Mouse (Mus musculus) thymus, postnatal 25 days (tissue): ENCODE results near the gene Rxrb.
A peak's percentile ranks its signal among the peaks of the same experiment; 100 is the strongest.

ENCODE experiments used
- DNase-seq: peaks from one replicate; pipeline ENCODE4 v3.0.0; 2022

Rxrb gene

DNA sequence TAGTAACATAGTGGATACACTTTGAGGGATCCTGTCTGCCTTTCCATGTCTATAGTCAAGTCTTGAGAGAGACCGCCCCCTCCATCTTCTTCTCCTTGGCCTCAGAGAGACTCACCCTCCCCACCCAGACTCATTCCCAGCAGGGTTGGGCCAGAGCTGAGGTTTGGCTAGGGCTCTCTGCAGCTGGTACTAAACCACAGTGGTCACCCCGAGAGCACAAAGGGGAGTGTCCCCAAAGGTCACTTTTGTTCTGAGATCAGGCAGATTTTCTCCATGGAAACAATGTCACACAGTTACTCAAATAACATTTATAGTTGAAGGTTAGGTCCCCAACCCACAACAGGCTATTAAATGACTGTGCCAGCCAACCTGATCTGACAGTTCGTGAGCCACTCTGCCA lies 37.3 kb downstream of the Rxrb start:
- DNase-seq, result no peak

DNA sequence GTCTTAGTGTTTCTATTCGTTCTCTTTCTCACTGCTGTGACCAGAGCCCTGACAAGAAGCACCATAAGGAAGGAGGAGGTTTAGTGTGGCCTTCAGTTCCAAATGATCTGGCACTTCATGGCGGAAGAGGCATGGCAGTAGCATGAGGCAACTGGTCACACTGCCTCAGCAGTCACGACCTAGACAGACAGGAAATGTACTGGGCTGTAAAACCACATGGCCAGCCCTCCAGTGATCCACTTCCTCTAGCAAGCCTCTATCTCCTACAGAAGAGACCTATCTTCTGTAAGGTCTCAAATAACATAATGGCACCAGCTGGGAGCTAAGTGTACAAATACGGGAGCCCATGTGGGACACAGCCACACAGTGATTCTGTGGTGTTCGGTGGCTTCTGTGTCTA lies 40.5 kb downstream of the Rxrb start:
- DNase-seq, result no peak

DNA sequence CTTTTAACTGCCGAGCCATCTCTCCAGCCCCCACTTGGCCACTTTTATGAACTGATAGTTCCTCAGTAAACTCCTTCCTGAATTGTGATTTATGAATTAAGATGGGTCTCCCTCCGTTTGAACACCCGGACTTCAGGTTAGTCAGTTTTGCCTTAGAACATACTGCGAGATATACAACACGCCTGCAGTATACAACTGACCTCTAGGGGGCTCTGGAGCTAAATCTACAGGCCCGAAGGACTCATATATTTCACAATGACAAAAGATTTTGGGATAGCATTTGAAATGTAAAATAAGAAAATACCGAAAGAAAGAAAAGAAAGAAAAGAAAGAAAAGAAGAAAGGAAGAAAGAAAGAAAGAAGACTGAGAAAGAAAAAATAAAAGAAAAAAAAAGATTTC lies 43.7 kb downstream of the Rxrb start:
- peak; percentile 82 for DNase-seq

DNA sequence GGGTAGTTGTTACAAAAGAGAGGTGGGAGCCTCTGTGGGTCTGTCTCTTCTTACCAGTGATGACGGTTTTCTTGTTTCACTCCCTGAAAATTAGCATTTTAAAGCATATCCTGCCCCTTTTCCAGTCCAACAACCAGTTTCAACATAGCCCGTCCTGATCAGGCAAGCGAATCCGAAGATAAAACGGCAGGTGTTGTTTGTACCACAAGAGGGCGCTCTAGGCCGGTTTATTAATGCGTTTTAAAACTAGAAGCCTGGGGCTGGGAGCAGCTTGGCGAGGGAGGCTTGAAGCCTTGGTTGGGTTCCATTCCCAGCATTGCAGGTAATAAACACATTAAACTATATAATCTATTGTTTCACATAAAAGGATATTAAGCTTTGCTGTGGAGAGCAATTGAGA lies 45.9 kb downstream of the Rxrb start:
- DNase-seq, result peak; percentile 70

DNA sequence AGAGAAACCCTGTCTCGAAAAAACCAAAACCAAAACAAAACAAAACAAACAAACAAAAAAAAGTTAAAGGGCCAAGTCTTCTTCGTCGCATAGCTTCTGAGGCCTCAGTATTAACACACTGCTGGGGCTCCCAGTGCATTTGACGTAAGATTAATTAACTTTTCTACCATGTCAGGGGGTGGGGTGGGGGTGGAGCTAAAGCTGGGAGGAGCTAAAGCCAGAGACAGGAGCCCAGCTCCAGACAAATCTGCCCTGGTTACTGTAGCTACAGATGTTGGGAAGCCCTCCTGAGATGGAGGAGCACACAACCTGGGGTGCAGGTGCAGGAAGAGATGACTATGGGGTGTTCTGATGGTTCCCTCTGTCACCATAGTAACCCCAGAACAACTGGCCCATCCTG lies 46.5 kb downstream of the Rxrb start:
- DNase-seq, result no peak

DNA sequence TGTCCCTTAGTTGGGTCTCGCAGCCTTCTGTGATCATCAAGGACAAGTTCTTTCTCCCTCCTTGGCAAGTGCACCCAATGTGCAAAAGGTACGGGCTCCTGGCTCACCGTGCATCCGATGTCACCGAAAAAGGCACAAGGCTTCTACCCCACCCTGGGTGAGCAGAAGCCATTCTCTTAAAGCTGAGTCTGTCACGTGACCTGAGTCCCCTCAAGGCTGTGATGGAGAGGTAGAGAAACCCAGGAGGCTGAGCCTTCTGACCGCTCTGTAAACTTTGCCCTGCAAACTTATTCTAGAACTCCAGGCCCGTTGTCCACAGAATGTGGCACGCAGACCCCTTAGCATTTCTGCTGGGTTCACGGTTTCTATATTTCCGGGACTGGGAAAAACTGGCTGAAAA lies 47.4 kb downstream of the Rxrb start:
- DNase-seq, result no peak

DNA sequence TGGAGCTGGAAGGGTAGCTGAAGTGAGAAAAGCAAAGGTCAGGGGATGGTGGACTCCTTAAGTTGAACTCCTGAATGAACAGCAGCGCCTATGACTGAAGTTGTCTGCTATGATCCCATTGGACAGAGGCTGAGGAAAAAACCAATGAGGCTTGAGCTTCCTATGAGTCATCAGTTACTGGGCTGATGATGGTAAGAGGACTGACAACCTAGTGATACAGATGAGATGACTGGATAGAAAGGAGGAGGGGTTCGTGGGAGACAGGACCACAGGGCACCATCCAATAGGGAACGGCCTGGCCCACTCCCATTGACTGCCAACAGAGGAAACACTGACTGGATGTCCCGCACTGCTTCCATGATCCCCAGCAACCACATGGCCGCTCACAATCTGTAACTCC lies 48.0 kb downstream of the Rxrb start:
- no peak for DNase-seq

DNA sequence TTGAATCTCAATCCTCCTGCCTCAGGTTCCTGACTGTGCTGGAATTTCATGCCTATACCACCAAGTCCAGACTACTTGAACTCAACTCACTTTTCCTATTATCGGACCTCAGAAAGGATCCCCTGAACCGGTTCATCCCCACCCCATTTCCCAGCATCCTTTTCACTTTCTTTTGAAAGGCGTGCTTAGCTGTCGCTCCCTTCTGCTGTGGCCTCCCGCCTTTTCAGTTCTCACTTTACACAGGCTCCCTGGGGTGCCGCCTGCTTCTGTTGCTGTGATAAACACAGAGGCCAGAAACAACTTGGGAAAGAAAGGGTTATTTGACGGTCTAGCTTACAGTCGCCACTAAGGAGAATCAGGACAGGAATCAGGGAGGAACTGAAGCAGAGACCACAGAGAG lies 51.5 kb downstream of the Rxrb start:
- DNase-seq, result no peak

DNA sequence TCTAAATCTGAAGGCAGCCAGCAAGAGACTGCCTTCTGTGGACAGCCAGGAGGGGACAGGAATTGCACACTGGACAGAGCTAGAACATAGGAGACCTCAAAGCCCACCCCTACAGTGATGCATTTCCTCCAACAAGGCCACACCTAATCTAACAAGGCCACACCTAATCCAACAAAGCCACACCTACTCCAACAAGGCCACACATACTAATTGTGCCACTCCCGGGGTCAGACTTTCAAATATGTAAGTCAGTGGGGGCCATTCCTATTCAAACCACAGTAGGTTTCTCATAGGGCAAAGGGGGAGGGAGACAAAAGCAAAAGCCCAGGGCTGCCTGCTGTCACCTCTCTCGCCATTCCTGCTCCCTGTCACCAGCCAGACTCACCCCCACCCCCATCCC lies 55.8 kb downstream of the Rxrb start:
- DNase-seq, result no peak
